Mouse (Mus musculus): Measurements from ENCODE around the gene Osbpl10.

Gene Osbpl10

GRCm38 (mm10) chr9:115215830-115216701, 237.7 kb downstream of the Osbpl10 start:
- peak; percentile 83 for DNase-seq (ENCODE audit: low spot score)

GRCm38 (mm10) chr9:115217984-115218383, 239.6 kb downstream of the Osbpl10 start:
- DNase-seq (ENCODE audit: low spot score), result no peak

GRCm38 (mm10) chr9:115220466-115220865, 242.1 kb downstream of the Osbpl10 start:
- DNase-seq (ENCODE audit: low spot score), result no peak

GRCm38 (mm10) chr9:115221265-115221664, 242.9 kb downstream of the Osbpl10 start:
- DNase-seq (ENCODE audit: low spot score), result no peak

GRCm38 (mm10) chr9:115224744-115225354, 246.5 kb downstream of the Osbpl10 start:
- DNase-seq (ENCODE audit: low spot score), result no peak

GRCm38 (mm10) chr9:115229145-115229544, 250.8 kb downstream of the Osbpl10 start:
- DNase-seq (ENCODE audit: low spot score), result no peak

GRCm38 (mm10) chr9:115229676-115230075, 251.3 kb downstream of the Osbpl10 start:
- DNase-seq (ENCODE audit: low spot score), result no peak

GRCm38 (mm10) chr9:115230141-115230540, 251.8 kb downstream of the Osbpl10 start:
- DNase-seq (ENCODE audit: low spot score), result no peak

- no peak for DNase-seq (ENCODE audit: low spot score)
Observed at GRCm38 (mm10) chr9:115231476-115231875, 253.1 kb downstream of the Osbpl10 start.

- no peak for DNase-seq (ENCODE audit: low spot score)
Observed at GRCm38 (mm10) chr9:115233721-115234120, 255.4 kb downstream of the Osbpl10 start.

GRCm38 (mm10) chr9:115234561-115234960, 256.2 kb downstream of the Osbpl10 start:
- DNase-seq (ENCODE audit: low spot score), result no peak

GRCm38 (mm10) chr9:115236352-115236841, 258.0 kb downstream of the Osbpl10 start:
- no peak for DNase-seq (ENCODE audit: low spot score)

- DNase-seq (ENCODE audit: low spot score), result no peak
Observed at GRCm38 (mm10) chr9:115237943-115238342, 259.6 kb downstream of the Osbpl10 start.

- no peak for DNase-seq (ENCODE audit: low spot score)
Observed at GRCm38 (mm10) chr9:115239861-115240260, 261.5 kb downstream of the Osbpl10 start.

- no peak for DNase-seq (ENCODE audit: low spot score)
Observed at GRCm38 (mm10) chr9:115243630-115244029, 265.3 kb downstream of the Osbpl10 start.

GRCm38 (mm10) chr9:115245092-115245491, 266.7 kb downstream of the Osbpl10 start:
- DNase-seq (ENCODE audit: low spot score), result no peak

- no peak for DNase-seq (ENCODE audit: low spot score)
Observed at GRCm38 (mm10) chr9:115249145-115249544, 270.8 kb downstream of the Osbpl10 start.

- DNase-seq (ENCODE audit: low spot score), result no peak
Observed at GRCm38 (mm10) chr9:115257733-115258286, 279.4 kb downstream of the Osbpl10 start.

GRCm38 (mm10) chr9:115259866-115260265, 281.5 kb downstream of the Osbpl10 start:
- no peak for DNase-seq (ENCODE audit: low spot score)

- no peak for DNase-seq (ENCODE audit: low spot score)
Observed at GRCm38 (mm10) chr9:115260464-115260863, 282.1 kb downstream of the Osbpl10 start.

GRCm38 (mm10) chr9:115261456-115261855, 283.1 kb downstream of the Osbpl10 start:
- DNase-seq (ENCODE audit: low spot score), result peak; percentile 34

- DNase-seq (ENCODE audit: low spot score), result no peak
Observed at GRCm38 (mm10) chr9:115261896-115262295, 283.5 kb downstream of the Osbpl10 start.

- no peak for DNase-seq (ENCODE audit: low spot score)
Observed at GRCm38 (mm10) chr9:115271556-115271955, 293.2 kb downstream of the Osbpl10 start.

Measured in embryo, embryonic 10 days (tissue).